Mouse (Mus musculus): ENCODE measurements at regions not wholly inside any gene's neighbourhood (a gene's known extent, or its start where the extent isn't known, plus 50 kb on each side); places are given as distances from the start of the nearest gene placed in this dataset.
A peak's percentile ranks its signal among the peaks of the same experiment; 100 is the strongest.

- no peak overlapping the region for H3K27ac ChIP-seq (ENCODE audit: low read depth, low read length)
- no peaks in the 10 kb centered on the region for H3K27me3 ChIP-seq (replicated peaks; ENCODE audit: control insufficient read depth, insufficient read depth, low read length)
- 64% methylated on average over 4 of the region's 4 CpGs for WGBS
- H3K9ac ChIP-seq (ENCODE audit: low read length), result no peak overlapping the region
- H3K4me2 ChIP-seq (ENCODE audit: low read length), result no peak overlapping the region
- H3K4me1 ChIP-seq (ENCODE audit: control insufficient read depth, insufficient read depth, low read length), result no peaks in the 10 kb centered on the region
- no peak overlapping the region for H3K4me3 ChIP-seq (ENCODE audit: low read depth, low read length)
- H3K36me3 ChIP-seq (ENCODE audit: control insufficient read depth, insufficient read depth, low read length), result no peaks in the 10 kb centered on the region
- ATAC-seq (no peak), DNase-seq (ENCODE audit: low spot score) (no peak)
- no peaks in the 10 kb centered on the region; the same call in 1 of the 2 replicates for H3K9me3 ChIP-seq (replicated peaks; ENCODE audit: control insufficient read depth, low read length)
Observed at GRCm38 (mm10) chr4:142838363-142838964, 374.3 kb downstream of the Prdm2 start.

DNA sequence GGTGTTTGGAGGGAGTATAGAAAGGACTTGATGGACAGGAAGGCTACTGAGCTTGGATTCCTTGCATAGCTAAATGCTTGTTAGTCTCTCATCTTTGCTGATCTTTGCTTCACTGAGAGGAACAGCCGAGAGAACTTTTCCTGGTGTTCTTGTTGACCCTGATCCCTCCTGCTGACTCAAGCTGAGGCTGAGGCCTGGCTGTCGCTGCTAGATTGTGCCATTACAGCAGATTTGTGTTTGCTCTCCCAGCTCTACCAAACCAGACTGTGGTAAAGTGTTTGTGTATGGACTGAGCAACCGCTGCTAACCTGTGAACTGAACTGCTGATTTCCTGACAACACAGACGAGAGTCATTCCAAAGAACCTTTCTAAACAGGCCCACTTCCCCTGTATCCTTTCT, 375.2 kb downstream of the Prdm2 start:
- no peak for DNase-seq (ENCODE audit: low spot score)
- H3K4me2 ChIP-seq (ENCODE audit: low read length), result no peak overlapping the region
- H3K9me3 ChIP-seq (replicated peaks; ENCODE audit: control insufficient read depth, low read length), result no peaks in the 10 kb centered on the region; the same call in 1 of the 2 replicates
- H3K9ac ChIP-seq (ENCODE audit: low read length), result no peak overlapping the region
- H3K36me3 ChIP-seq (ENCODE audit: control insufficient read depth, insufficient read depth, low read length), result no peaks in the 10 kb centered on the region
- no peak overlapping the region for H3K4me3 ChIP-seq (ENCODE audit: low read depth, low read length)
- H3K27me3 ChIP-seq (replicated peaks; ENCODE audit: control insufficient read depth, insufficient read depth, low read length), result no peaks in the 10 kb centered on the region
- H3K4me1 ChIP-seq (ENCODE audit: control insufficient read depth, insufficient read depth, low read length), result no peaks in the 10 kb centered on the region
- no peak overlapping the region for H3K27ac ChIP-seq (ENCODE audit: low read depth, low read length)
- 85% methylated on average over 4 of the region's 4 CpGs for WGBS
- ATAC-seq, result no peak

DNA sequence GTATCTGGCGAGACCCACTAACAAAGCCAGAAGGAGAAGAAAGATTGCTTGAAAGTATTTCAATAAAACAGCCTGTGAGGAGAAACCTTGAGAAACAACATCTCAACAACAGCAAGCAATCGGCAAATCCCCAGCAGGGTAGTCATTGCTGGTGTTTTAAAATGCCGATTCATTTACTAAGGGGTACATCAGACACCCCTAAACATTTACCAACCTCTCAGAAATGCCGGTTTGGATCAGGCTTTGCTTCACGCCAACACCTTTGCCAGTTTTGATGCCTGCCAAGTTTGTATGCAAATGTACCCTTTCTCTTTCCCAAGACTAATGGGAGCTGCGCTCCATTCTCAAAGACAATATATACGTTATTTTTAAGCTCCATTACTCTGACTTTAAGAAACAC, 383.1 kb downstream of the Prdm2 start:
- WGBS, result 34% methylated on average over 7 of the region's 7 CpGs
- DNase-seq (ENCODE audit: low spot score), result peak; percentile 68
- peak overlapping the region; percentile 4; the same call in 1 of the 2 replicates for H3K4me2 ChIP-seq (ENCODE audit: low read length)
- H3K4me1 ChIP-seq (ENCODE audit: control insufficient read depth, insufficient read depth, low read length), result peaks cover 36% of the 10 kb centered on the region
- H3K9me3 ChIP-seq (replicated peaks; ENCODE audit: control insufficient read depth, low read length), result no peaks in the 10 kb centered on the region
- no peak overlapping the region for H3K4me3 ChIP-seq (ENCODE audit: low read depth, low read length)
- no peak overlapping the region for H3K9ac ChIP-seq (ENCODE audit: low read length)
- no peak for ATAC-seq
- no peaks in the 10 kb centered on the region for H3K36me3 ChIP-seq (ENCODE audit: control insufficient read depth, insufficient read depth, low read length)
- H3K27me3 ChIP-seq (replicated peaks; ENCODE audit: control insufficient read depth, insufficient read depth, low read length), result no peaks in the 10 kb centered on the region
- H3K27ac ChIP-seq (ENCODE audit: low read depth, low read length), result 0 out of 2 replicates have a peak overlapping the region, but pooled peaks have one; percentile 10

DNA sequence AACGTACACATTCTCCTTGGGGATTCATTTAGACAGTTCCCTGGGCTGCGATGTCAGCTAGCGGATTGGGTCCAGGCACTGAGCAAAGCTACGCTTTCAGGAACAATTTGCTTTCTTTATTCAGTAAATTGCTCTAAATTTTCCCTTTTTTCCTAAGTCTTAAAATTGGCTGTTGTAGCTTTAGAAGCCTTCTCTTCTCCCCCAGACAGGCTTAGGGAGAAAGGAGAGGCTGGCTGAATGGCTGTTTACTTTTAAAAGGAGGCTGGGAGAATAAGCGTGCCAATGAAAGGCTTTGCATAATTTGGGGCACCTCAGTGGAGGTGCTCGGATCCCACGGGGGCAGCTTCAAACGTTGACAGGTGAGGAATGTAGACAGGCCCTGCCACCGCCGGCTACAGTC, 383.8 kb downstream of the Prdm2 start:
- Histone ChIP-seq H3K27me3 (replicated peaks; ENCODE audit: control insufficient read depth, insufficient read depth, low read length) (no peaks in the 10 kb centered on the region), H3K4me1 (ENCODE audit: control insufficient read depth, insufficient read depth, low read length) (peaks cover 37% of the 10 kb centered on the region), H3K9me3 (replicated peaks; ENCODE audit: control insufficient read depth, low read length) (no peaks in the 10 kb centered on the region), H3K4me3 (ENCODE audit: low read depth, low read length) (no peak overlapping the region), H3K27ac (ENCODE audit: low read depth, low read length) (peak overlapping the region; percentile 61; the same call in 1 of the 2 replicates), H3K36me3 (ENCODE audit: control insufficient read depth, insufficient read depth, low read length) (no peaks in the 10 kb centered on the region), H3K9ac (ENCODE audit: low read length) (peak overlapping the region; percentile 32; the same call in 1 of the 2 replicates), H3K4me2 (ENCODE audit: low read length) (peak overlapping the region; percentile 25; the same call in 1 of the 2 replicates)
- peak; percentile 33; the same call in 1 of the 2 replicates for ATAC-seq
- peak; percentile 76 for DNase-seq (ENCODE audit: low spot score)
- 2% methylated on average over 10 of the region's 10 CpGs for WGBS

GRCm38 (mm10) chr4:142826250-142826893, 386.4 kb downstream of the Prdm2 start:
- H3K36me3 ChIP-seq (ENCODE audit: control insufficient read depth, insufficient read depth, low read length), result no peaks in the 10 kb centered on the region
- ATAC-seq (peak; percentile 72; the same call in 1 of the 2 replicates), DNase-seq (ENCODE audit: low spot score) (peak; percentile 66)
- no peaks in the 10 kb centered on the region for H3K27me3 ChIP-seq (replicated peaks; ENCODE audit: control insufficient read depth, insufficient read depth, low read length)
- WGBS, result 17% methylated on average over 13 of the region's 13 CpGs
- H3K27ac ChIP-seq (ENCODE audit: low read depth, low read length), result peak overlapping the region; percentile 44; the same call in 1 of the 2 replicates
- H3K4me2 ChIP-seq (ENCODE audit: low read length), result peak overlapping the region; percentile 31
- H3K9ac ChIP-seq (ENCODE audit: low read length), result no peak overlapping the region
- H3K4me1 ChIP-seq (ENCODE audit: control insufficient read depth, insufficient read depth, low read length), result peaks cover 37% of the 10 kb centered on the region
- no peaks in the 10 kb centered on the region for H3K9me3 ChIP-seq (replicated peaks; ENCODE audit: control insufficient read depth, low read length)
- peak overlapping the region; percentile 13; the same call in 1 of the 2 replicates for H3K4me3 ChIP-seq (ENCODE audit: low read depth, low read length)

- ATAC-seq (peak; percentile 35; the same call in 1 of the 2 replicates), DNase-seq (ENCODE audit: low spot score) (peak; percentile 53)
- Histone ChIP-seq H3K9me3 (replicated peaks; ENCODE audit: control insufficient read depth, low read length) (no peaks in the 10 kb centered on the region), H3K4me1 (ENCODE audit: control insufficient read depth, insufficient read depth, low read length) (peaks cover 37% of the 10 kb centered on the region), H3K27ac (ENCODE audit: low read depth, low read length) (peak overlapping the region; percentile 44; the same call in 1 of the 2 replicates), H3K27me3 (replicated peaks; ENCODE audit: control insufficient read depth, insufficient read depth, low read length) (no peaks in the 10 kb centered on the region), H3K9ac (ENCODE audit: low read length) (no peak overlapping the region), H3K4me2 (ENCODE audit: low read length) (peak overlapping the region; percentile 31), H3K4me3 (ENCODE audit: low read depth, low read length) (no peak overlapping the region), H3K36me3 (ENCODE audit: control insufficient read depth, insufficient read depth, low read length) (no peaks in the 10 kb centered on the region)
- 6% methylated on average over 5 of the region's 5 CpGs for WGBS
Observed at GRCm38 (mm10) chr4:142825786-142826185, 387.0 kb downstream of the Prdm2 start.

- Histone ChIP-seq H3K4me1 (ENCODE audit: control insufficient read depth, insufficient read depth, low read length) (no peaks in the 10 kb centered on the region), H3K27ac (ENCODE audit: low read depth, low read length) (no peak overlapping the region), H3K27me3 (replicated peaks; ENCODE audit: control insufficient read depth, insufficient read depth, low read length) (no peaks in the 10 kb centered on the region), H3K36me3 (ENCODE audit: control insufficient read depth, insufficient read depth, low read length) (no peaks in the 10 kb centered on the region), H3K4me2 (ENCODE audit: low read length) (no peak overlapping the region), H3K9me3 (replicated peaks; ENCODE audit: control insufficient read depth, low read length) (no peaks in the 10 kb centered on the region), H3K9ac (ENCODE audit: low read length) (no peak overlapping the region), H3K4me3 (ENCODE audit: low read depth, low read length) (no peak overlapping the region)
- DNase-seq (ENCODE audit: low spot score) (no peak), ATAC-seq (no peak)
- 86% methylated on average over 6 of the region's 6 CpGs for WGBS
Observed at GRCm38 (mm10) chr4:142818440-142818839, 394.4 kb downstream of the Prdm2 start.

- WGBS, result 74% methylated on average over 1 of the region's 1 CpGs
- ATAC-seq (no peak), DNase-seq (ENCODE audit: low spot score) (no peak)
- no peak overlapping the region for H3K4me2 ChIP-seq (ENCODE audit: low read length)
- H3K4me1 ChIP-seq (ENCODE audit: control insufficient read depth, insufficient read depth, low read length), result no peaks in the 10 kb centered on the region
- no peak overlapping the region for H3K4me3 ChIP-seq (ENCODE audit: low read depth, low read length)
- no peak overlapping the region for H3K9ac ChIP-seq (ENCODE audit: low read length)
- H3K27me3 ChIP-seq (replicated peaks; ENCODE audit: control insufficient read depth, insufficient read depth, low read length), result no peaks in the 10 kb centered on the region
- H3K9me3 ChIP-seq (replicated peaks; ENCODE audit: control insufficient read depth, low read length), result no peaks in the 10 kb centered on the region
- no peaks in the 10 kb centered on the region for H3K36me3 ChIP-seq (ENCODE audit: control insufficient read depth, insufficient read depth, low read length)
- H3K27ac ChIP-seq (ENCODE audit: low read depth, low read length), result no peak overlapping the region
Observed at GRCm38 (mm10) chr4:142816986-142817385, 395.8 kb downstream of the Prdm2 start.

DNA sequence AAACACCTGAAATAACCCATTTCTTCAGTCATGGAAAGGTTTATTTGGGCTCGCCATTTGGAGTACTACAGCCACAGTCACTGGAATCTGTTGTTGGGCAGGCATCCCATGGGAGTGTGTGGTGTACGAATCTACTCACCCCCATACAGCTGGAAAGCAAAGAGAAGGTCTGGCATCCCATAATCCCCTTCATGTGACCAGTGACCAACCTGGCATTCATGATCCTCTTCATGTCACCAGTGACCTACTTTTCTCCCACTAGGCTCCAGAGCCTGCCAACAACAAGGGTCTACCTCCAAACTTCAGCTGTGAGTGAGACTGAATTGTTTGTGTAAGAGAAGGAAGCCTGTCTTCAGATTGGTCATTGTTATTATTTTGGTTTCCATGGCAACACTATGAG, 409.0 kb downstream of the Prdm2 start:
- Histone ChIP-seq H3K4me1 (ENCODE audit: control insufficient read depth, insufficient read depth, low read length) (peaks cover 4% of the 10 kb centered on the region; the same call in 1 of the 2 replicates), H3K9me3 (replicated peaks; ENCODE audit: control insufficient read depth, low read length) (no peaks in the 10 kb centered on the region), H3K9ac (ENCODE audit: low read length) (no peak overlapping the region), H3K27ac (ENCODE audit: low read depth, low read length) (no peak overlapping the region), H3K27me3 (replicated peaks; ENCODE audit: control insufficient read depth, insufficient read depth, low read length) (no peaks in the 10 kb centered on the region), H3K4me2 (ENCODE audit: low read length) (no peak overlapping the region), H3K4me3 (ENCODE audit: low read depth, low read length) (no peak overlapping the region), H3K36me3 (ENCODE audit: control insufficient read depth, insufficient read depth, low read length) (no peaks in the 10 kb centered on the region)
- ATAC-seq, result no peak
- 84% methylated on average over 2 of the region's 2 CpGs for WGBS
- DNase-seq (ENCODE audit: low spot score), result no peak

Measured in forebrain, embryonic 14.5 days (tissue).